ENCODE assay signal across 5 mouse cellular contexts in genomic region chr5:125272231-125272988, GRCm38 (mm10).
"Had no signal": no experiment of that assay in that cellular context is flagged by ENCODE, and none has a peak within 500 bp of the region (broad histone marks: within the 10 kb centered on the region; RNA-seq: fewer than 3 reads in every experiment).

No protein-coding gene starts in this region.

- H3K4me3 ChIP-seq: layer of hippocampus, adult 2 months; limb, embryonic 12.5 days; lung, embryonic 15.5 days; midbrain, embryonic 12.5 days; neural tube, embryonic 15.5 days had no signal

- H3K27ac ChIP-seq: layer of hippocampus, adult 2 months; limb, embryonic 12.5 days; lung, embryonic 15.5 days; midbrain, embryonic 12.5 days; neural tube, embryonic 15.5 days had no signal

- H3K9ac ChIP-seq: limb, embryonic 12.5 days; lung, embryonic 15.5 days; midbrain, embryonic 12.5 days; neural tube, embryonic 15.5 days had no signal

- H3K27me3 ChIP-seq: limb, embryonic 12.5 days; lung, embryonic 15.5 days; neural tube, embryonic 15.5 days had no signal

- H3K9me3 ChIP-seq: limb, embryonic 12.5 days; lung, embryonic 15.5 days; midbrain, embryonic 12.5 days; neural tube, embryonic 15.5 days had no signal

- H3K4me2 ChIP-seq: limb, embryonic 12.5 days; lung, embryonic 15.5 days; midbrain, embryonic 12.5 days; neural tube, embryonic 15.5 days had no signal

- H3K36me3 ChIP-seq: limb, embryonic 12.5 days; lung, embryonic 15.5 days; midbrain, embryonic 12.5 days; neural tube, embryonic 15.5 days had no signal
